Mouse (Mus musculus): Measurements from ENCODE around the gene Strip2. TPM values are rescaled to one million over a fixed set of nuclear protein-coding genes. Genes with fewer than 3 reads are reported as not detected.

The Strip2 gene
- polyA plus RNA-seq (2012; rRNA removed): 0.72 and 0.79 TPM in 2 replicates

DNA sequence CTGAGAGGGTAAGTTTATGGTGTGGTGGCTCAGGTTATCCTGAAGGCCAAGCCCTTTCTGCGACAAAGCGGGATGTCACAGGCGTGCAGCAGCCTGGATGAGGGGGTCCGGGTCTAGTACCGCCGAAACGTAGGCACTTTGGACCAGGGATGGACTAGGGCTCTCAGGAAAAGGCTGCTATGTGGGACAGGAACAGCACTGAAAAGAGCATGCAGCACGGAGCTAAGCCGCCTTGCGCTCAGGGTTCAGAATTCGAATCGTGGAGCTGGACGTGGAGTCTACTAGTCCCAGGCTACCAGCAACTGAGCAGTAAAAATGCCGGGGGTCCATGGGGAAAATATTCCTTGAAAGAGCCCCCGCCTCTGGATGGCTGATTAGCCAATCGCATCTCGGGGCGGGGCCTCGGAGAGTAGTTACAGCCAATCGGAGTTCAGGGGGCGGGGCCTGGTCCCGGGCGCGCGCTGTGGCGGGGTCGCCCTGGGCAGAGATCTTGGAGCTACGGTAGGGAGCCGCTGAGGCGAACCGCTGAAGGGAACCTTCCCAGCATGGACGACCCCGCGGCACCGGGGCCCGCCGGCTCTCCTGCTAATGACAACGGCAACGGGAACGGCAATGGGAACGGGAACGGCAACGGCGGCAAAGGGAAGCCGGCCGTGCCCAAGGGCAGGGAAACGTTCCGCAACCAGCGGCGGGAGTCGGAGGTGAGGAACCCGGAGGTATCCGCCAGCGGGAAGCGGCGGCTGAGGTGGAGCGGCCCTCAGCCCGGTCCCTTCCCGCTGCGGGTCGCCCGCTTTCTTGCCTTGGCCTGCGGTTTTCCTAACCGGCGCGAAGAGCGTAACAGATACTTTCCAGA lies at the start of gene Strip2:
Strip2 (plus strand) TSS at position 483 of the 853 bp plus-strand sequence.
- Histone ChIP-seq H3K36me3 (ENCODE audit: control insufficient read depth, insufficient read depth, low read length) (no peaks in the 10 kb centered on the region), H3K27me3 (ENCODE audit: control insufficient read depth, insufficient read depth, low read length) (peaks cover 10% of the 10 kb centered on the region), H3K4me3 (ENCODE audit: extremely low read depth, insufficient read depth, insufficient read length) (peak within 1 kb of the TSS; percentile 82), H3K27ac (ENCODE audit: insufficient read depth, low read length) (no peak within 1 kb of the TSS), H3K4me1 (ENCODE audit: control insufficient read depth, insufficient read depth, insufficient read length) (peaks cover 2% of the 10 kb centered on the region; the same call in 1 of the 2 replicates)
- DNase-seq (ENCODE audit: low read depth in 1 of 2, low spot score in 2 of 2): peak; percentile 23 to 74
- TF ChIP-seq CTCF (IDR thresholded peaks at IDR 0.05; ENCODE audit: extremely low read depth, insufficient read depth, insufficient read length, insufficient replicate concordance): no peak
- TF ChIP-seq POLR2A (IDR thresholded peaks at IDR 0.05; ENCODE audit: low read depth, low read length): no peak
- under 1% methylated on average over 67 of the region's 67 CpGs for WGBS

DNA sequence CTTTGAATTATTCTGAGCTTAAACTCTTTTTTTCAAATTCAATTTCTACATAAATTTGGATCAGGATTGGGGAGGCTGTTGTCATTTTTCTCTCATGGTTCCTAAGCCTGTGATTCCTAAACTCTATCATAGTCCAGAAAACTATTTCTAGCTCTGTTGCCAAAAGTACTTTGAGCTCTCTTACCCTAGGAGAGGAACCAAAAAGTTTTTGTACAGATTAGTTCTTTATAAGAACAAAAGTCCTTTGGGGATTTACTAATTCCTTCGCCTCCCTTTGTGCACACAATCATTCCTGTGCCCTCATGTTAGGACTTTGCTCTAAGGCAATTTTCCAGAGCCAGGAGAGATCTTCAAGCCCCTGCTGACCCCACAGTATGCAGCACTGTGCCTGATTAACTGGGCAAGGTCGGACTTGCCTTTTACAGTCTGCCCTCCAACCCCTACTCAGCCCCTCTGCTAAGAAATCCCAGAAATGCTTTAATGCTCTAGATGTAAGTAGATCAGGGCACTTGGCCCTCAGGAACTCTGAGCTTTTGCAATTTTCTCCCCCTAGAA lies 48.4 kb upstream of the Strip2 start:
- DNase-seq (ENCODE audit: low read depth in 1 of 2, low spot score in 2 of 2): no peak
- Histone ChIP-seq H3K4me1 (ENCODE audit: control insufficient read depth, insufficient read depth, insufficient read length) (no peaks in the 10 kb centered on the region), H3K27ac (ENCODE audit: insufficient read depth, low read length) (no peak overlapping the region), H3K4me3 (ENCODE audit: extremely low read depth, insufficient read depth, insufficient read length) (no peak overlapping the region), H3K27me3 (ENCODE audit: control insufficient read depth, insufficient read depth, low read length) (no peaks in the 10 kb centered on the region), H3K36me3 (ENCODE audit: control insufficient read depth, insufficient read depth, low read length) (peaks cover 5% of the 10 kb centered on the region)
- WGBS: 95% methylated on average over 2 of the region's 2 CpGs
- no peak for TF ChIP-seq CTCF (IDR thresholded peaks at IDR 0.05; ENCODE audit: extremely low read depth, insufficient read depth, insufficient read length, insufficient replicate concordance)
- no peak for TF ChIP-seq POLR2A (IDR thresholded peaks at IDR 0.05; ENCODE audit: low read depth, low read length)

DNA sequence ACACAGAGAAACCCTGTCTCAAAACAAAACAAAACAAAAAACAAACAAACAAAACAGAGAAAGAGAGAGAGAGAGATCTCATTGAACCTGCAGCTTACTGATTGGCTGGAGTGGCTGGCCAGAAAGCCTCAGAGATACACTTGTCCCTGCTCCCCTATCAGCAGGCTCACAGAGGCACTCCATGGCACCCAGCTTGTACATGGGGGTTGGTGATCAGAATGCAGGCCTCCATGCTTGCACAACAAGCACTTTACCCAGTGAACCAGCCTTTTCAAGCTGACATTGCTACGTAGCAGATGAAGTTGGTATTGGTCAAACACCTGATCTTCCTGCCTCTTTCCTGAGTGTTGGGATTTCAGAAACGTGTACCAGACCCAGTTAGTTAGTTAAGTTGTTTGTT lies 43.2 kb upstream of the Strip2 start:
- peaks cover 5% of the 10 kb centered on the region for H3K36me3 ChIP-seq (ENCODE audit: control insufficient read depth, insufficient read depth, low read length)
- no peak for DNase-seq (ENCODE audit: low read depth in 1 of 2, low spot score in 2 of 2)
- TF ChIP-seq CTCF (IDR thresholded peaks at IDR 0.05; ENCODE audit: extremely low read depth, insufficient read depth, insufficient read length, insufficient replicate concordance): no peak
- H3K4me1 ChIP-seq (ENCODE audit: control insufficient read depth, insufficient read depth, insufficient read length): no peaks in the 10 kb centered on the region
- WGBS: 84% methylated on average over 2 of the region's 2 CpGs
- H3K27ac ChIP-seq (ENCODE audit: insufficient read depth, low read length): no peak overlapping the region
- H3K27me3 ChIP-seq (ENCODE audit: control insufficient read depth, insufficient read depth, low read length): no peaks in the 10 kb centered on the region
- no peak overlapping the region for H3K4me3 ChIP-seq (ENCODE audit: extremely low read depth, insufficient read depth, insufficient read length)

DNA sequence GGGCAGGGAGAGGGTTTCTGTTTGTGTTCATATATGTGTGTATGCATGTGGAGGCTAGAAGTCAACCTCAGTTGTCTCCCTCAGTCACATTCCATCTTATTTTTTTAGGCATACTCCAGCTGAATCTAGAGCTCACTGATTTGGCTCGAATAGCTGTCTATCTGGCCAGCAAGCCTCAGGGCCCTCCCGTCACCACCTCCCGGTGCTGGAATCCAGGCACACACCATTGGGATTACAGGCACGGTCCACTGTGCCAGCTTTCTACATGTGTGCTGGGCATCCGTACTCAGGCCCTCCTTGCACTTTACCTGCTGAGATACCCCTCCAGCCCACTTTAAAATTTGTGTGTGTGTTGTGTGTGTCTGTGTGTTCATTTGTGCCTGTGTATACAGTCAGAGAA lies 41.2 kb upstream of the Strip2 start:
- TF ChIP-seq CTCF (IDR thresholded peaks at IDR 0.05; ENCODE audit: extremely low read depth, insufficient read depth, insufficient read length, insufficient replicate concordance) (no peak), POLR2A (IDR thresholded peaks at IDR 0.05; ENCODE audit: low read depth, low read length) (no peak)
- DNase-seq (ENCODE audit: low read depth in 1 of 2, low spot score in 2 of 2): no peak
- H3K27me3 ChIP-seq (ENCODE audit: control insufficient read depth, insufficient read depth, low read length): no peaks in the 10 kb centered on the region
- 90% methylated on average over 5 of the region's 5 CpGs for WGBS
- H3K4me1 ChIP-seq (ENCODE audit: control insufficient read depth, insufficient read depth, insufficient read length): no peaks in the 10 kb centered on the region
- H3K27ac ChIP-seq (ENCODE audit: insufficient read depth, low read length): no peak overlapping the region
- H3K36me3 ChIP-seq (ENCODE audit: control insufficient read depth, insufficient read depth, low read length): peaks cover 5% of the 10 kb centered on the region
- no peak overlapping the region for H3K4me3 ChIP-seq (ENCODE audit: extremely low read depth, insufficient read depth, insufficient read length)

DNA sequence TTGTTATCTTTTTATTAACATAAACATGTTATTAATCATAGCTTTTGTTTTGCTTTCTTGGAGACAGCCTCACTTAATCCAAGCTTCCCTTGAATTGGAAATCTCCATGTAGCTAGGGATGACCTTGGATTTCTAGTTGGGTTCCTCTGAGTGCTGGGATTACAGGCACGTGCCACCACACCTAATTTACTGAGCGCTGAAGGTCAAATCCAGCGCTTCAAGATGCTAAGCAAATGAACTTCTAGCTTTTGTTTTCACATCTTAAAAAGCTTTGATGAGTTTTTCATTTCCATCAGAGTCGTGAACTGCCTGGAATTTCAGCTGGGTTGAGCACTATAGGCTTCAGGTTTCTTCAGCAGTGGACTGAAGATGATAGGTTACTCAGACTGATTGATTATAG lies 40.0 kb upstream of the Strip2 start:
- no peak overlapping the region for H3K27ac ChIP-seq (ENCODE audit: insufficient read depth, low read length)
- no peaks in the 10 kb centered on the region; the same call in 1 of the 2 replicates for H3K36me3 ChIP-seq (ENCODE audit: control insufficient read depth, insufficient read depth, low read length)
- no peak overlapping the region for H3K4me3 ChIP-seq (ENCODE audit: extremely low read depth, insufficient read depth, insufficient read length)
- DNase-seq (ENCODE audit: low read depth in 1 of 2, low spot score in 2 of 2): no peak
- no peaks in the 10 kb centered on the region for H3K27me3 ChIP-seq (ENCODE audit: control insufficient read depth, insufficient read depth, low read length)
- TF ChIP-seq POLR2A (IDR thresholded peaks at IDR 0.05; ENCODE audit: low read depth, low read length): no peak
- no peak for TF ChIP-seq CTCF (IDR thresholded peaks at IDR 0.05; ENCODE audit: extremely low read depth, insufficient read depth, insufficient read length, insufficient replicate concordance)
- WGBS: 93% methylated on average over 4 of the region's 4 CpGs
- H3K4me1 ChIP-seq (ENCODE audit: control insufficient read depth, insufficient read depth, insufficient read length): no peaks in the 10 kb centered on the region

DNA sequence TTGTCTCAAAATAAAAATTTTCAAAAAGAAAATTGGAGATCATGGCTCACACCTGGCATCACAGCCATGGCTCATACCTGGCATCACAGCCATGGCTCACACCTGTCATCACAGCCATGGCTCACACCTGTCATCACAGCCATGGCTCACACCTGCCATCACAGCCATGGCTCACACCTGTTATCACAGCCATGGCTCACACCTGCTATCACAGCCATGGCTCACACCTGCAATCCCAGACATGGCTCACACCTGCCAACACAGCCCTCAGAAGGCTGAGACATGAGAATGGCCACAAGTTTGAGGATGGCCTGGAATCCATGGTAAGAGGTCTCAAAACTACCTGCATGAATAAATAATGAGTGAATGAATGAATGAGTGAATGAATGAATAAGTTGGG lies 37.2 kb upstream of the Strip2 start:
- no peak overlapping the region for H3K4me3 ChIP-seq (ENCODE audit: extremely low read depth, insufficient read depth, insufficient read length)
- no peaks in the 10 kb centered on the region for H3K4me1 ChIP-seq (ENCODE audit: control insufficient read depth, insufficient read depth, insufficient read length)
- no peak overlapping the region for H3K27ac ChIP-seq (ENCODE audit: insufficient read depth, low read length)
- no peaks in the 10 kb centered on the region for H3K27me3 ChIP-seq (ENCODE audit: control insufficient read depth, insufficient read depth, low read length)
- no peak for TF ChIP-seq POLR2A (IDR thresholded peaks at IDR 0.05; ENCODE audit: low read depth, low read length)
- TF ChIP-seq CTCF (IDR thresholded peaks at IDR 0.05; ENCODE audit: extremely low read depth, insufficient read depth, insufficient read length, insufficient replicate concordance): no peak
- H3K36me3 ChIP-seq (ENCODE audit: control insufficient read depth, insufficient read depth, low read length): no peaks in the 10 kb centered on the region; the same call in 1 of the 2 replicates
- DNase-seq (ENCODE audit: low read depth in 1 of 2, low spot score in 2 of 2): no peak

DNA sequence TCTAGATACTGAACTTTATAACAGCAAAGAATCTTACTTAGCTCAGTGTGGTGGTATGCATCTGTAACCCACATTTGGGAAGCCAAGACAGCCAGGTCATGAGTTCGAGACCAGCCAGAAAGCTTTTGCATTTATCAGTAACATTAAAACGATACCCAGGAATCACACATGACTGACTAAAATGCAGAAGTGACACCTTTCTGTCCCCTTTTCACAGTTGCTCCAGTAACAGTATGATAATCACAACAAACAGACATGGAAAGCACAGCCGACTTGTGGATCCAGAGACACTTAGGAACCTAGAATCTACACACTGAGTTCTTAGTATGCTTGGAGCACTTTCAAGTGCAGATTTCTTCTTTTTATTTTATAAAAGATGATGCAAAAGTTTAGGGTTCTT lies 36.0 kb upstream of the Strip2 start:
- peak in 1 of 2 experiments; percentile 26 for DNase-seq (ENCODE audit: low read depth in 1 of 2, low spot score in 2 of 2)
- WGBS: 67% methylated on average over 3 of the region's 3 CpGs
- Histone ChIP-seq H3K27me3 (ENCODE audit: control insufficient read depth, insufficient read depth, low read length) (no peaks in the 10 kb centered on the region), H3K27ac (ENCODE audit: insufficient read depth, low read length) (no peak overlapping the region), H3K36me3 (ENCODE audit: control insufficient read depth, insufficient read depth, low read length) (no peaks in the 10 kb centered on the region; the same call in 1 of the 2 replicates), H3K4me1 (ENCODE audit: control insufficient read depth, insufficient read depth, insufficient read length) (no peaks in the 10 kb centered on the region), H3K4me3 (ENCODE audit: extremely low read depth, insufficient read depth, insufficient read length) (no peak overlapping the region)
- TF ChIP-seq CTCF (IDR thresholded peaks at IDR 0.05; ENCODE audit: extremely low read depth, insufficient read depth, insufficient read length, insufficient replicate concordance): no peak
- no peak for TF ChIP-seq POLR2A (IDR thresholded peaks at IDR 0.05; ENCODE audit: low read depth, low read length)
